Mouse (Mus musculus) liver, embryonic 11.5 days (tissue): ENCODE data around the gene Dnaaf1. TPM values are rescaled to one million over a fixed set of nuclear protein-coding genes. Genes with fewer than 3 reads are reported as not detected.
A peak's percentile ranks its signal among the peaks of the same experiment; 100 is the strongest.

Experiments
- ATAC-seq: fragments of 200-750 bp; cut with Nextera tagmentation; replicated peaks from 2 replicates; pipeline ENCODE4 v1.8.0; 2017; ENCODE audit warnings: moderate number of reproducible peaks, mild to moderate bottlenecking, moderate TSS enrichment, moderate library complexity; ENCODE audit not compliant: low FRiP score
- DNase-seq: peaks from one replicate; pipeline ENCODE4 v3.0.0-alpha.2; 2017; ENCODE audit warnings: low spot score
- H3K27ac ChIP-seq: fragments of 300-500 bp; sonication (generic); 2 replicates; pipeline ENCODE4 v1.5.1; 2014; ENCODE audit warnings: mild to moderate bottlenecking, low read depth, low read length, control low read depth
- H3K27me3 ChIP-seq: fragments of 300-500 bp; sonication (generic); replicated peaks from 2 replicates; pipeline ENCODE4 v1.6.1; 2014; ENCODE audit warnings: low read length, mixed read lengths; ENCODE audit not compliant: control insufficient read depth, insufficient read depth
- H3K36me3 ChIP-seq: fragments of 300-500 bp; sonication (generic); 2 replicates; pipeline ENCODE4 v1.6.1; 2014; ENCODE audit warnings: mild to moderate bottlenecking, low read length, moderate library complexity, mixed read lengths; ENCODE audit not compliant: control insufficient read depth, insufficient read depth
- H3K4me1 ChIP-seq: fragments of 300-500 bp; sonication (generic); replicated peaks from 2 replicates; pipeline ENCODE4 v1.6.1; 2014; ENCODE audit warnings: low read length, mixed read lengths; ENCODE audit not compliant: control insufficient read depth, insufficient read depth
- H3K4me2 ChIP-seq: fragments of 300-500 bp; sonication (generic); 2 replicates; pipeline ENCODE4 v1.6.1; 2014; ENCODE audit warnings: mild to moderate bottlenecking, control low read depth, moderate library complexity
- H3K4me3 ChIP-seq: fragments of 300-500 bp; sonication (generic); 2 replicates; pipeline ENCODE4 v1.5.1; 2014; ENCODE audit warnings: low read depth, low read length, control low read depth
- H3K9ac ChIP-seq: fragments of 300-500 bp; sonication (generic); 2 replicates; pipeline ENCODE4 v1.6.1; 2014; ENCODE audit warnings: low read depth, low read length, control low read depth
- H3K9me3 ChIP-seq: fragments of 300-500 bp; sonication (generic); 2 replicates; pipeline ENCODE4 v1.6.1; 2016; ENCODE audit warnings: low read length, inconsistent platforms, mixed read lengths; ENCODE audit not compliant: control insufficient read depth
- WGBS: fragments of 180-500 bp; shearing (Covaris S2); extraction: QIAGEN DNeasy Blood & Tissue Kit; methylation state at CpG from one replicate; pipeline ENCODE4 v1.1.7; 2014; 5-methylcytosine and 5-hydroxymethylcytosine counted together
- polyA plus RNA-seq: library from polyadenylated mRNA; unstranded; fragments of >200 nt; fragmentation: Nextera tagmentation; extraction: Ambion mirVana; gene quantifications from 2 replicates; pipeline ENCODE4 v1.2.1, GENCODE M21; 2014

The Dnaaf1 gene
- polyA plus RNA-seq, 1 experiment from 2014 or later: 0.11 TPM

- Histone ChIP-seq H3K4me1 (no peaks in the 10 kb centered on the region), H3K27me3 (no peaks in the 10 kb centered on the region; the same call in 1 of the 2 replicates), H3K4me3 (no peak overlapping the region), H3K27ac (no peak overlapping the region), H3K36me3 (no peaks in the 10 kb centered on the region), H3K4me2 (no peak overlapping the region), H3K9ac (no peak overlapping the region), H3K9me3 (no peaks in the 10 kb centered on the region)
- DNase-seq (no peak), ATAC-seq (no peak)
- WGBS: 74% methylated on average over 14 of the region's 14 CpGs
Observed at GRCm38 (mm10) chr8:119620848-119621465, 45.9 kb downstream of the Dnaaf1 start.

DNA sequence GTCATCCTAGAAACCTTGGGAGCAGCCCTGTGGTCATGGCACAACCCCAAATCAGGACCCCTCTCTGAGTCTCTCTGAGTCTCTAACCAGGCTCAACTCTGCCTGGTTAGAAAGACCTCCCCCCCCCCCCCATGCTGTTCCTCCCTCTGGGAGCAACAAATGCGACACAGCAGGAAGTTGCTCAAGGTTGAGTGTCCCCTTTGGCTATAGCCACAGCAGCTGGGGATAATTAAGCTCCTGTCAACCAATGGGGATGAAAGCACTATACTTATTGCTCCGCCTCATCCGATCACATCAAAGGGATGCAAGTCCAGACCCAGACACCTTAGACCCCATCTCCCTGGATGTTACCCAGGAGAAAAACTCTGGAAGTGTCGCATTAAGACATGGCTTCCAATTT, 47.5 kb downstream of the Dnaaf1 start:
- WGBS: 60% methylated on average over 4 of the region's 4 CpGs
- ATAC-seq (no peak), DNase-seq (no peak)
- Histone ChIP-seq H3K4me1 (peaks cover 9% of the 10 kb centered on the region), H3K27ac (no peak overlapping the region), H3K9ac (no peak overlapping the region), H3K36me3 (no peaks in the 10 kb centered on the region), H3K9me3 (no peaks in the 10 kb centered on the region), H3K27me3 (no peaks in the 10 kb centered on the region; the same call in 1 of the 2 replicates), H3K4me2 (no peak overlapping the region), H3K4me3 (no peak overlapping the region)

GRCm38 (mm10) chr8:119623061-119623460, 48.0 kb downstream of the Dnaaf1 start:
- H3K27me3 ChIP-seq: no peaks in the 10 kb centered on the region; the same call in 1 of the 2 replicates

GRCm38 (mm10) chr8:119623744-119624143, 48.7 kb downstream of the Dnaaf1 start:
- Histone ChIP-seq H3K27me3 (no peaks in the 10 kb centered on the region; the same call in 1 of the 2 replicates), H3K4me3 (no peak overlapping the region), H3K36me3 (no peaks in the 10 kb centered on the region), H3K27ac (no peak overlapping the region), H3K9me3 (no peaks in the 10 kb centered on the region), H3K4me1 (peaks cover 13% of the 10 kb centered on the region), H3K4me2 (no peak overlapping the region), H3K9ac (no peak overlapping the region)
- no peak for ATAC-seq
- no peak for DNase-seq
- WGBS: 86% methylated on average over 1 of the region's 1 CpGs

More at GRCm38 (mm10) chr8:119623061-119623460, 48.0 kb downstream of the Dnaaf1 start:
- no peaks in the 10 kb centered on the region for H3K36me3 ChIP-seq
- H3K9ac ChIP-seq: no peak overlapping the region
- peaks cover 13% of the 10 kb centered on the region for H3K4me1 ChIP-seq
- H3K27ac ChIP-seq: no peak overlapping the region
- H3K9me3 ChIP-seq: no peaks in the 10 kb centered on the region
- no peak overlapping the region for H3K4me2 ChIP-seq
- DNase-seq: no peak
- 82% methylated on average over 8 of the region's 8 CpGs for WGBS
- H3K4me3 ChIP-seq: no peak overlapping the region
- no peak for ATAC-seq

- Histone ChIP-seq H3K9me3 (no peaks in the 10 kb centered on the region), H3K4me1 (peaks cover 13% of the 10 kb centered on the region), H3K9ac (no peak overlapping the region), H3K27me3 (no peaks in the 10 kb centered on the region; the same call in 1 of the 2 replicates), H3K36me3 (no peaks in the 10 kb centered on the region), H3K4me2 (no peak overlapping the region), H3K27ac (no peak overlapping the region), H3K4me3 (no peak overlapping the region)
- 84% methylated on average over 7 of the region's 7 CpGs for WGBS
- DNase-seq (no peak), ATAC-seq (no peak)
Observed at GRCm38 (mm10) chr8:119624916-119625315, 49.9 kb downstream of the Dnaaf1 start.

- Histone ChIP-seq H3K9ac (no peak overlapping the region), H3K4me1 (peaks cover 13% of the 10 kb centered on the region), H3K4me2 (no peak overlapping the region), H3K9me3 (no peaks in the 10 kb centered on the region), H3K36me3 (no peaks in the 10 kb centered on the region), H3K27me3 (peaks cover 3% of the 10 kb centered on the region), H3K27ac (no peak overlapping the region), H3K4me3 (no peak overlapping the region)
- DNase-seq (no peak), ATAC-seq (no peak)
- 72% methylated on average over 22 of the region's 22 CpGs for WGBS
Observed at GRCm38 (mm10) chr8:119625788-119626187, 50.8 kb downstream of the Dnaaf1 start.

DNA sequence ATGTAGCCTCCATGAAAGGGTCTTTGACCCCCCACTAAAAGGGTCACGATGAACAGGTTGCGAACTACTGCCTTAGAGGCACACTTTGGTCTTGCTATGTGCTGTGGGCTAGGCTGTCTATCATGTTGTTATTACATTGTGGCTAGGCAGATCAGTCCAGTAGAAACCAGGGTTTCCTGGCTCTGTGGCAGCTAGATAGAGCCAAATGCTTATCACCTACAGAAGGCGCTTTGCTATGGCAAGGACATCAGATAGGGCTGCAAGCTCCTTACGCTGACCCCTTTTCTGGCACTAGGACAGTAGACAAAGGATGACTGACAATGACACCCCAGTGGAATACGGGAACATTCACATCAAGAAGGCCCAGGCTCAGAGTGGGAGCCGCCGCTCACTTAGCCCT, 52.2 kb downstream of the Dnaaf1 start:
- no peaks in the 10 kb centered on the region for H3K9me3 ChIP-seq
- H3K4me2 ChIP-seq: no peak overlapping the region
- no peak overlapping the region for H3K9ac ChIP-seq
- ATAC-seq (peak; percentile 57), DNase-seq (no peak)
- no peak overlapping the region for H3K4me3 ChIP-seq
- WGBS: 62% methylated on average over 7 of the region's 7 CpGs
- H3K27ac ChIP-seq: no peak overlapping the region
- H3K27me3 ChIP-seq: peaks cover 12% of the 10 kb centered on the region
- no peaks in the 10 kb centered on the region for H3K36me3 ChIP-seq
- H3K4me1 ChIP-seq: peaks cover 13% of the 10 kb centered on the region

DNA sequence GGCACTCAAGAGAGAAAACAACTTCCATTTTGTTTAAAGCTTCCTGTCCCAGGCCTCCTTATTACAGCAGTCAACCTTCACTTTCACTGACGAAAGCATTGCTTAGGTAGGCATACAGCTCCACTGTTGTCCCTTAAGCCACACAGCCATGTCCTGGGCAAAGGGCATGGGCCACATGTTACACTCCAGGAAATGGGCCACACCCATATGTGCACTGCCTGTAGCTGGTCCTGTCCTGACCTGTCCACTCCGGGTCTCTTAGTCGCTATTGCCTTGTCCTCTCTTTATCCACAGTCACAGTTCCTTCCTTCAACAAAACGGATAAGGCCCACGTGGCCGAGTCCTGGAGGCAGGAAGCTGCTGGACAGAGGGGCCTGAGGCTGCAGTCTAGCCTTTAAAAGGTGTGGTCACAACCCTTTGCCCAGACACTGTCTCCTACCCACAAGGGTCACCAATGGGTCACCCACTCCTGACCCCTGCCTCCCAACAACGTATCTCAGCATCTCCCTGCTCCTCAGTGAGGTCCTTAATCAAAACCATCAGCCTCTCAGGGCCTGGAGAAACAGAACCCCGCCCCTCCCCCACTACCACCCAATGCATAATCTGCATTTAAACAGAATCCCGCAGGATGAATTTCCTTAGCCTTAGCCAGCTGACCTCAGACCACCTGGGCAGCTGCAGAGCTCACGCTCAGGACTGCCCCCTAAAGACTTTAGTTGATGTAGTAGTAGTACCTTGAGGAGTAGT, 52.8 kb downstream of the Dnaaf1 start:
- H3K9ac ChIP-seq: no peak overlapping the region
- H3K27ac ChIP-seq: no peak overlapping the region
- H3K4me1 ChIP-seq: peaks cover 13% of the 10 kb centered on the region
- H3K4me3 ChIP-seq: no peak overlapping the region
- H3K27me3 ChIP-seq: peaks cover 18% of the 10 kb centered on the region
- no peaks in the 10 kb centered on the region for H3K36me3 ChIP-seq
- DNase-seq (no peak), ATAC-seq (peak; percentile 58; the same call in 1 of the 2 replicates)
- WGBS: 43% methylated on average over 10 of the region's 10 CpGs
- no peak overlapping the region for H3K4me2 ChIP-seq
- no peaks in the 10 kb centered on the region for H3K9me3 ChIP-seq

GRCm38 (mm10) chr8:119630841-119631240, 55.8 kb downstream of the Dnaaf1 start:
- no peak overlapping the region for H3K4me2 ChIP-seq
- no peak overlapping the region for H3K27ac ChIP-seq
- H3K4me1 ChIP-seq: peaks cover 13% of the 10 kb centered on the region
- 65% methylated on average over 3 of the region's 3 CpGs for WGBS
- DNase-seq: no peak
- H3K36me3 ChIP-seq: no peaks in the 10 kb centered on the region
- no peak for ATAC-seq
- no peaks in the 10 kb centered on the region for H3K9me3 ChIP-seq
- no peak overlapping the region for H3K9ac ChIP-seq
- no peak overlapping the region for H3K4me3 ChIP-seq
- peaks cover 48% of the 10 kb centered on the region for H3K27me3 ChIP-seq
